Mouse (Mus musculus): ENCODE measurements around the gene Gmnc. TPM values are rescaled to one million over a fixed set of nuclear protein-coding genes. Genes with fewer than 3 reads are reported as not detected.
A peak's percentile ranks its signal among the peaks of the same experiment; 100 is the strongest.

Gene Gmnc
- polyA plus RNA-seq, 1 experiment from 2014 or later: 0.66 TPM

- 22% methylated on average over 4 of the region's 4 CpGs for WGBS
- ATAC-seq (ENCODE audit: low FRiP score) (0 out of 2 replicates have a peak, but pooled peaks have one; percentile 22), DNase-seq (ENCODE audit: low spot score) (no peak)
Observed at GRCm38 (mm10) chr16:26901471-26901870, 90.0 kb downstream of the Gmnc start.

GRCm38 (mm10) chr16:26886337-26886736 is 105.1 kb downstream of the Gmnc start:
- H3K27ac ChIP-seq (ENCODE audit: low read depth, low read length): no peak overlapping the region
- no peaks in the 10 kb centered on the region for H3K27me3 ChIP-seq (ENCODE audit: control insufficient read depth, insufficient read depth, low read length)
- no peak overlapping the region for H3K9ac ChIP-seq (ENCODE audit: low read depth, low read length)
- no peaks in the 10 kb centered on the region for H3K4me1 ChIP-seq (replicated peaks; ENCODE audit: control insufficient read depth, insufficient read depth, low read length)
- no peaks in the 10 kb centered on the region for H3K9me3 ChIP-seq (ENCODE audit: control insufficient read depth, low read length)
- H3K4me3 ChIP-seq (ENCODE audit: low read depth, low read length): no peak overlapping the region
- no peak for DNase-seq (ENCODE audit: low spot score)
- ATAC-seq (ENCODE audit: low FRiP score): no peak
- H3K4me2 ChIP-seq (replicated peaks; ENCODE audit: low read depth, low read length): no peak overlapping the region
- WGBS: 84% methylated on average over 4 of the region's 4 CpGs
- no peaks in the 10 kb centered on the region for H3K36me3 ChIP-seq (ENCODE audit: control insufficient read depth, insufficient read depth, low read length)

More at GRCm38 (mm10) chr16:26901471-26901870, 90.0 kb downstream of the Gmnc start:
- Histone ChIP-seq H3K9me3 (ENCODE audit: control insufficient read depth, low read length) (no peaks in the 10 kb centered on the region), H3K4me3 (ENCODE audit: low read depth, low read length) (no peak overlapping the region), H3K27ac (ENCODE audit: low read depth, low read length) (no peak overlapping the region), H3K4me2 (replicated peaks; ENCODE audit: low read depth, low read length) (no peak overlapping the region), H3K9ac (ENCODE audit: low read depth, low read length) (no peak overlapping the region), H3K36me3 (ENCODE audit: control insufficient read depth, insufficient read depth, low read length) (no peaks in the 10 kb centered on the region), H3K27me3 (ENCODE audit: control insufficient read depth, insufficient read depth, low read length) (no peaks in the 10 kb centered on the region), H3K4me1 (replicated peaks; ENCODE audit: control insufficient read depth, insufficient read depth, low read length) (no peaks in the 10 kb centered on the region)

DNA sequence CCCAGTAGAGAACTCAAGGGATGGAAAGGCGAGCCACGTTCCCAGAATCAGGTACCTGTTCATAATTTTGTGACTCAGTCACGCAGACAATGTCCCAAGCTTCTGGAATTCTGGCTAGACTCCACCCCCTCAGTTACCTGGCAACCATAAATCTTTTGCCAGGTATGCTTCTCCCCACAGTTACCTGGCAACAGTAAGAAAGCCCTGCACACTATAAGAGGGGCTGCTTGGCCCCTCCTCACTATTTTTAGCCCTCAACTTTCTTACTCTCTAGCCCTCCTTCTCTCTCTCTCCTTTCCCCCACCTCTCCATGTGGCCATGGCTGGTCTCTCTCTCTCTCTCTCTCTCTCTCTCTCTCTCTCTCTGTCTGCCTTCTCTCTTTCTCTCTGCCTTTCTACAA is 114.6 kb downstream of the Gmnc start:
- ATAC-seq (ENCODE audit: low FRiP score) (no peak), DNase-seq (ENCODE audit: low spot score) (no peak)
- no peak overlapping the region for H3K4me2 ChIP-seq (replicated peaks; ENCODE audit: low read depth, low read length)
- no peak overlapping the region for H3K4me3 ChIP-seq (ENCODE audit: low read depth, low read length)
- WGBS: 57% methylated on average over 3 of the region's 3 CpGs
- no peaks in the 10 kb centered on the region for H3K36me3 ChIP-seq (ENCODE audit: control insufficient read depth, insufficient read depth, low read length)
- H3K4me1 ChIP-seq (replicated peaks; ENCODE audit: control insufficient read depth, insufficient read depth, low read length): no peaks in the 10 kb centered on the region
- H3K9me3 ChIP-seq (ENCODE audit: control insufficient read depth, low read length): no peaks in the 10 kb centered on the region
- no peak overlapping the region for H3K27ac ChIP-seq (ENCODE audit: low read depth, low read length)
- H3K9ac ChIP-seq (ENCODE audit: low read depth, low read length): no peak overlapping the region
- H3K27me3 ChIP-seq (ENCODE audit: control insufficient read depth, insufficient read depth, low read length): no peaks in the 10 kb centered on the region
